Mouse (Mus musculus): ENCODE results near the gene Foxp1.

The Foxp1 gene

GRCm38 (mm10) chr6:99093856-99094255 is 428.7 kb downstream of the Foxp1 start:
- no peak for DNase-seq (ENCODE audit: low spot score)

- no peak for DNase-seq (ENCODE audit: low spot score)
Measured at GRCm38 (mm10) chr6:99093208-99093607, 429.3 kb downstream of the Foxp1 start.

GRCm38 (mm10) chr6:99091799-99092198 is 430.7 kb downstream of the Foxp1 start:
- no peak for DNase-seq (ENCODE audit: low spot score)

GRCm38 (mm10) chr6:99087598-99087997 is 434.9 kb downstream of the Foxp1 start:
- DNase-seq (ENCODE audit: low spot score): no peak

GRCm38 (mm10) chr6:99084956-99085355 is 437.6 kb downstream of the Foxp1 start:
- DNase-seq (ENCODE audit: low spot score): no peak

- no peak for DNase-seq (ENCODE audit: low spot score)
Measured at GRCm38 (mm10) chr6:99081259-99081658, 441.3 kb downstream of the Foxp1 start.

- DNase-seq (ENCODE audit: low spot score): peak; percentile 30
Measured at GRCm38 (mm10) chr6:99079041-99079835, 443.3 kb downstream of the Foxp1 start.

- DNase-seq (ENCODE audit: low spot score): no peak
Measured at GRCm38 (mm10) chr6:99078089-99078488, 444.4 kb downstream of the Foxp1 start.

- DNase-seq (ENCODE audit: low spot score): no peak
Measured at GRCm38 (mm10) chr6:99073303-99074271, 448.9 kb downstream of the Foxp1 start.

GRCm38 (mm10) chr6:99070710-99071109 is 451.8 kb downstream of the Foxp1 start:
- no peak for DNase-seq (ENCODE audit: low spot score)

- no peak for DNase-seq (ENCODE audit: low spot score)
Measured at GRCm38 (mm10) chr6:99069726-99070125, 452.8 kb downstream of the Foxp1 start.

GRCm38 (mm10) chr6:99065569-99066353 is 456.8 kb downstream of the Foxp1 start:
- DNase-seq (ENCODE audit: low spot score): no peak

GRCm38 (mm10) chr6:99063982-99064484 is 458.5 kb downstream of the Foxp1 start:
- no peak for DNase-seq (ENCODE audit: low spot score)

GRCm38 (mm10) chr6:99062931-99063330 is 459.6 kb downstream of the Foxp1 start:
- DNase-seq (ENCODE audit: low spot score): no peak

- DNase-seq (ENCODE audit: low spot score): no peak
Measured at GRCm38 (mm10) chr6:99058688-99059087, 463.8 kb downstream of the Foxp1 start.

GRCm38 (mm10) chr6:99057113-99057553 is 465.4 kb downstream of the Foxp1 start:
- DNase-seq (ENCODE audit: low spot score): no peak

GRCm38 (mm10) chr6:99056379-99056778 is 466.1 kb downstream of the Foxp1 start:
- no peak for DNase-seq (ENCODE audit: low spot score)

GRCm38 (mm10) chr6:99053998-99054397 is 468.5 kb downstream of the Foxp1 start:
- no peak for DNase-seq (ENCODE audit: low spot score)

- DNase-seq (ENCODE audit: low spot score): no peak
Measured at GRCm38 (mm10) chr6:99053111-99053510, 469.4 kb downstream of the Foxp1 start.

GRCm38 (mm10) chr6:99051724-99052123 is 470.8 kb downstream of the Foxp1 start:
- DNase-seq (ENCODE audit: low spot score): no peak

GRCm38 (mm10) chr6:99050288-99051006 is 472.1 kb downstream of the Foxp1 start:
- no peak for DNase-seq (ENCODE audit: low spot score)

Data from layer of hippocampus, adult 11-12 months (tissue).